Mouse (Mus musculus): ENCODE measurements around the gene Spg7.
"Not testable (repeated sequence)": the region's sequence is repeated elsewhere in the genome, so short reads cannot be mapped to it uniquely, and the experiment has no call there.

The Spg7 gene

DNA sequence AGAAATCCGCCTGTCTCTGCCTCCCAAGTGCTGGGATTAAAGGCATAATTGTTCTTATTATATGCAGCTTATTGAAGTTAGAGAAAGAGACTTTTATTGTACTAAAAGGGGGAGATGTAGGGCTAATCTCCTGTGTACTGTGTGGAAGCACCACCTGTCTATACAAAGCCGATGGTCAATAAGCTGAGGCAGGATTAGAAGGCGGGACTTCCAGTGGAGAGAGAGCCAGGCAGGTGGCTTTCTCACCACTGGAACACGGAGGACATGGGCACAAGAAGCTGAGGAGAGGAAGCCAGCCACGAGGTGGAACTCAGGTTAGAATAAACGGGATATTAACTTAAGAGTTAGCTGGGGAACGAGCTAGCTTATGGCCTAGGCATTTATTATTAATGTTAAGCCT lies at the start of gene Spg7:
TSS of gene Spg7 (plus strand) at position 222 of the 400 bp plus-strand sequence.
- ATAC-seq (ENCODE audit: insufficient number of reproducible peaks, low FRiP score, low TSS enrichment): no peak

DNA sequence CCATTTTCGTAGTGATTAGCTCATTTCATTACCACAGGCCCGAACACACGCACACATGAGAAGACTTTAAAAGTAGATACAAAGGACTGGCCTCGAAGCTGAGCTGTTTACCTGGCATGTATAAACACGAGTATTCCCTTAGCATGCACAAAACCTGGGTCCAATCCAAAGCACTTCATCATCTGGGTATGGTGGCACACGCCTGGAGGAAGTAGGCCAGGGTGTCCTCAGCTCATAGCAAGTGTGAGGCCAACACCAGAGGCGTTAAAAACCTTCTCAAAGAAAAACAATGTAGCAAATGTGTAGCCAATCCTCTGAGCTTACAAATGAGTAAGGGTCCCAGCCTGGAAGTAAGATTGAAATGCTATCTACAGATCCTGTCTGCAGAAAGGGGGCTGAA lies 48.3 kb upstream of the Spg7 start:
- ATAC-seq (ENCODE audit: insufficient number of reproducible peaks, low FRiP score, low TSS enrichment): no peak

DNA sequence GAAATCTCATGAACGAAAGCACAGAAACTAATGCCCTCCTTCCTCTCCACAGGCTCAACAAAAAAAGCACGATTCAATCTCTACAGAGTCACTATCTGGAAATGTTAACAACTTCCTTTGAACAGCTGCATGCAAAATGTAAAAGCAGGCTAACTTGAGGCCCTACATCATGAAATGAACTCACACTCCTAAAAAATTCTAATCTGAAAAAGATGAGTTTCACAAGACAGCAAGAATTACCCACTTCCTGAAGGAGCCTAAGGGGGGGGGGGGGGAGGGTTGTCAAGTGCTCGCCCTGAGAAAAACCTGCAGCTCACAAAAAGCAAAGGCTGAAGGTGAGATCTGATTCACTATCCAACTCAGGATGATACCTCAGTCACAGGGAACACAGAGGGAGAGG lies 47.7 kb upstream of the Spg7 start:
- ATAC-seq (ENCODE audit: insufficient number of reproducible peaks, low FRiP score, low TSS enrichment): no peak

DNA sequence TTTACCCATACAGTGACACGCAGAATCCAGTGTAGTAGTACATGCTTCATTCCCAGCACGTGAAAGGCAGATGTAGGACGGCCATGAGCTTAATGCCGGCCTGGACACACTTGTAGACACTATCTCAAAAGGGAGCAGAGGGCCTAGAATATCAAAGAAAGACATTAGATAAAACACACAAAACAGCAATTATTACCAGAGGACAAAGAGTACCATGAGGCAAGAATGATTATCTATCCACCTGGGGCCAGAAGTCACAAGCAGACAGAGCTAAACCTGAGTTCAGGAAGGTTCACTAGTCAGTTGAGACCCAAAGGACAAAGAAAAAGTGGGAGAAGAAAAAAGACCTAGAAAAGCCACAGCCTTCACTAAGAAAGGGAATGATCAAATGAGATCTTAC lies 45.6 kb upstream of the Spg7 start:
- ATAC-seq (ENCODE audit: insufficient number of reproducible peaks, low FRiP score, low TSS enrichment): no peak

DNA sequence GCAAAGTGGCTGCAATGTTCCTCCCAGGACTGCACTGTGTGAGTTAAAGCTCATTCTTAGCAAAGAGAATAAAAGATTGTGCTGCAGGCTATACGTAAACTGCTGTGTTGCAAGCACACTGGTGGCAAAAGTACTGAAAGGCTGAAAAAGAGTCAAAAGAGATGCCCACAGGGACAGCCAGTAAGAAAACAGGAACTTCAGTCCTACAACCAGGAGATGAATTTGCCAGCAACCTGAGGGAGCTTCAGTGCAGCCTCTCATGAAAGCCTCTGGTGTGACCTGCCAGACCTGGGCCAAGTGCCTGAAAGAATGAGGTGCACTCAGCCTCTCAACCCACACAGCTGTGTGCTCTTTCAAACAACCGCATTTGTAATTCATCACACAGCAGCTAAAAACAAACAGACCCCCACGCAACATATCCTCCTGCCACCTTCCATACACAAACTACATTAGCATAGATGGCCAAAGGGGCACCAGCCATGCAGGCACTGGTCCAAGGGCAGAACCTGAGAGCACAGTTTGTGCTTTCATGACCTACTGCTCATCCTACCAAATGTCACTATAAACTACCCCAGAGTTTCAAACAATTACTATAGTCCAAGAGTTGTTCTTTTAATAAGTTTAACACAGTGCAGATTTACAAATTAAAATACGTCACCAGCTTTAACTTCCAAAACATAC lies 44.1 kb upstream of the Spg7 start:
- no peak for ATAC-seq (ENCODE audit: insufficient number of reproducible peaks, low FRiP score, low TSS enrichment)

DNA sequence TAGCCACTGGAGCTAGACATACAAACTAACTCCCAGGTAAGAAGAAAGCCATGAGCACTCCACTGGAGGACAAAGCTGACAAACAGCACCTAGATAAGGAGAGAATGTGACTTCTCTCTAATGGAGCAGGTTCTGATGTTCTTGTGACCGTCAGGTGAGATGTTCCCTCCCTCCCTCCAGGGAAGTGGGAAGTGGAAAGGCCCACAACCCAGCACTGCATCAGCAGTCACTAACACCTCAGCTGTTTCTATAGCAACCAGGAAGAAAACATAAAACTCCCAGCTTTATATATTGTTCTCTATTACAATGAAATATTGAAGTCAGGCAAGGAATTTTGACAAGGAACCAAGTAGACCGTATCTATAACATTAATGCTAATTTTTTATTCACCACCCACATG lies 42.7 kb upstream of the Spg7 start:
- ATAC-seq (ENCODE audit: insufficient number of reproducible peaks, low FRiP score, low TSS enrichment): no peak

DNA sequence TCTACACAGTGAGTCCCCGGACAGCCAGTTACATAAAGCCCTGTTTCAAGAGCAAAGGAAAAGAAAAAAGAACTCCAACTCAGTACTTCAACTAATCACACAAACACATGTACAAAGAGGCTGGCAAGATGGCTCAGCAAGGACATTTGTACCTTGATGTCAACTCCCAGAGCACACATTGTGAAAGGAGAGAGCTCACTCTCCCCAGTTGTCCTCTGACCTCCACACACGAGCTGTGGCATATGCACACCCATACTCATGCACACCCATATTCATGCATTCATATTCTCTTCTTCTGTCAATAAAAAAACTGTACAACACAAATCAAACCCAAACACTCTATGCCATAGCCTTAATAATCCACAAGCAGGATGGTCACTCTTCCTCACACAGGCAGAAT lies 41.9 kb upstream of the Spg7 start:
- ATAC-seq (ENCODE audit: insufficient number of reproducible peaks, low FRiP score, low TSS enrichment): no peak

DNA sequence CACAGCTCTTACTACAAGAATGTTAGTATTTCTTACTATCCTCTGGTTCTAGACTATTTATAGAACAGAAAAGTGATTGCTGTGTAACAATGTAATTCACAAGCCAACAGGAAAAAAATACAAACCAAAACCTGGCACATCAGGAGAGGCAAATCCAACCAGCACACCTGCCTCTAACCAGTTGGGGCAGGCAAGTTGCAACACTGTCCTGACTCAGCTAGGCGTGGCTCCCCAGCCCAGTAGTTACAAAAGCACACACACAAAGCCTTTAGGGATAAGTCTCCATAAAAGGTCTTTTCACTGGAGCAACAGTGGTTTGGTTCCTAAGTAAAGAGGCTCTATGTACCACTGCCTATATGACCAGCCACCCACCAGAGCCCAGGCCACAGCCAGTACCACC lies 41.5 kb upstream of the Spg7 start:
- ATAC-seq (ENCODE audit: insufficient number of reproducible peaks, low FRiP score, low TSS enrichment): no peak

DNA sequence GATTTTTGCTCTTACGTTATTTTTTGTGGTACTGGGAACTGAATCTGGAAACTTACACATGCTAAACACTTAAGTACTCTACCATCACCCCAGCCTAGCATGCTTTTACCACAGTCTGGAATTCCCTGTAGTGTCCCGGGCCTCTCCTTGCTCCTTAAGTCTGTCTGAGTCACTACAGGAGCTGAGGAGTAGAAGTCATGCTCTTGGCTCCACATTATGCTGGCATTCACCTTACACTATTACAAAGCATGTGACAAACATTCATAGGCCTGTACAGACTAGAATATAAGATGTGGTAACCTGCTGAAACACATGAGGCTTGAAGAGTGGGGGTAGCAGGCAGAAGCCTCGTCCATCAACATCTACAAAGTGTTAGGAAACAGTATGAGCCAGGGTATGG lies 40.0 kb upstream of the Spg7 start:
- no peak for ATAC-seq (ENCODE audit: insufficient number of reproducible peaks, low FRiP score, low TSS enrichment)

DNA sequence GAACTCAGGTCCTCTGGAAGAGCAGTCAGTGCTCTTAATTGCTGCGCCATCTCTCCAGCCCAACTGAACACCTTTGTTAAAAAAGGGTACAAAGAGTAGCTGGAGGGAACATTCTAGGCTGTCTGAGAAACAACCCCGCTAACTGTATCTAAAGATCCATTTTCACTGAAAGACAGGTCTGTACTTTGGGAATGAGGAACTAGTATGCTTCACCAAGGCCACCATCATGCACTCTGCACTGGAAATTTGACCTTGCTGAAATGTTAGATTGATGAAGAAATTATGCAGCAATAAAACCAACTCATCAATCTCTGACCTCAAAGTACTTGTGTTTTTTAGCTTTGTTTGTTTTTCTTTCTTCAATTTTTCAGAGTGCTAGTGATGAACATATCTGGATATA lies 38.5 kb upstream of the Spg7 start:
- ATAC-seq (ENCODE audit: insufficient number of reproducible peaks, low FRiP score, low TSS enrichment): no peak

DNA sequence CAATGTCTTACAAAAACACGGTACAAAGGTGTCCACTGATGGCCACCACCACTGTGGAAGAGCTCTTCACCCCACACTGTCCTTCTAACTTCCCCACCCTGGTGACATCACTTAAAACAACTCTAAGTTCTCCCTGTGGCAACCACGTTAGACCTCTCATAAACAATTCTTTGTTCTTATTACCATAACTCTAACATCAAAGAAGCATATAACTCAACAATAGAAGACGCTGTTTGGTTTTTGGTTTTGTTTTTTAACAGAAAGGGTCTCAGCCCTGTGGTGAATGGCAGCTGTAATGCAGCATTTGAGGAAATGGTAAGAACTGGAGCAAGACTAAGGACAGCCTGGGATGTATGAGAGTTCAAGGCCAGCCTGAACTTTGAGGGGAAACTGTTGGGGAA lies 36.8 kb upstream of the Spg7 start:
- ATAC-seq (ENCODE audit: insufficient number of reproducible peaks, low FRiP score, low TSS enrichment): no peak

DNA sequence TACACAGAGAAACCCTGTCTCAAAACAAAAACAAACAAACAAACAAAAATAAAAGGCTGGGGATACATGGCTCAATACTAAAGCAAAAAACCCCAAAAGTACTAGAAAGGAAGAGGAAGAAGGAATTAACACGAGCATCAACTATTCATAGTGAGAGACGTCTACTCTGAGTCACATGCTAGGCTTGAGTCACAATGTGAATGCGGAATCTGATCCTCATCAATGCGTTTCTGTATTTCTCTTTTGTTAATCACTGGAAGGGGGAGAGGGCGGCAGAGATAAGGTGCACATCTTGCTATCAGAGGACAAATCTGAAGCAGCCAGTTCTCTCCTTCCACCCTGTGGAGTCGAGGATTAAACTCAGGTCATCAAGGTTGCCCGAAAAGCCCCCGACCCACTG lies 35.0 kb upstream of the Spg7 start:
- ATAC-seq (ENCODE audit: insufficient number of reproducible peaks, low FRiP score, low TSS enrichment): no peak

DNA sequence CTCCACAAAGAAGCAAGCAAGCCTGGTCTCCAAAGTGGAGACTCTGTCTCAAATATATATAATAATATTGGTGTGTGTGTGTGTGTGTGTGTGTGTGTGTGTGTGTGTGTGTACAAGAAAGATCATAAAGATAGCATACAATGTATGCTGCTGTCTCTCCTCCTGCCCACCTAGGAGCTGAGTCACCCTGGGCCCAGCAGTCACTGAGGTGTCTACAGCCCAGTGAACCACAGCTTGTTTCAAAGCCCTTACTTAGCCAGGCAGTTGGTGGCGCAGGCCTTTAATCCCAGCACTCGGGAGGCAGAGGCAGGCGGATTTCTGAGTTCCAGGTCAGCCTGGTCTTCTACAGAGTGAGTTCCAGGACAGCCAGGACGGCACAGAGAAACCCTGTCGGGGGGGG lies 32.7 kb upstream of the Spg7 start:
- not testable (repeated sequence) for ATAC-seq (ENCODE audit: insufficient number of reproducible peaks, low FRiP score, low TSS enrichment)

DNA sequence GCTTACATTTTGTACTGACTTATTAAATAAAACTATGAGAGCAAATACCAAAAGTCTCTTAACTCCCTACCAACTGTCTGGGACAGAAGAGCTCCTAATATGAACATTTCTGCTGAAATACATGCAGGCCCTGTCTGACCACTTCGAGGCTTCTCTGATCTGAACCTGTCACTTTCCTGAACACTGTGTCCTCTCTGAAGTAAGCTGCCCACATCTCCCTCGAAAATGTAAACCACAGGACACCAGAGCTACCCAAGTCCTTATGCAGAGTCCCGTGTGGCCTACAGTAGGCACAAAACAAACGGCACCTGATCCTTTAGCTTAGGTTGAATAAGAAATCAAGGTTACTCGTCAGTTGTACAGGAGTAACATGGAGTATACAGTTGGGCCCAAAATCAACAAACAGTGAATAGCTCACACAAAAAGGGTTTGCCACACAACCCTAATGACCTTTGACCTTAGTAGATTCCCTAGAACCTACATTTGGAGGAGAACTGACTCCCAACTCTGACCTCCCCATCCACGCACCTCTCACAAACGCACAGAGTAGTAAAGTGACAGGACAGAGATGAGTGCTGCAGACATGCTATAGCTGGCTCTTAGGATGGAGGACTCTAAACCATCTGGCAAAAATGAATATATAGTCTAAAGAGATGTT lies 31.3 kb upstream of the Spg7 start:
- ATAC-seq (ENCODE audit: insufficient number of reproducible peaks, low FRiP score, low TSS enrichment): no peak

DNA sequence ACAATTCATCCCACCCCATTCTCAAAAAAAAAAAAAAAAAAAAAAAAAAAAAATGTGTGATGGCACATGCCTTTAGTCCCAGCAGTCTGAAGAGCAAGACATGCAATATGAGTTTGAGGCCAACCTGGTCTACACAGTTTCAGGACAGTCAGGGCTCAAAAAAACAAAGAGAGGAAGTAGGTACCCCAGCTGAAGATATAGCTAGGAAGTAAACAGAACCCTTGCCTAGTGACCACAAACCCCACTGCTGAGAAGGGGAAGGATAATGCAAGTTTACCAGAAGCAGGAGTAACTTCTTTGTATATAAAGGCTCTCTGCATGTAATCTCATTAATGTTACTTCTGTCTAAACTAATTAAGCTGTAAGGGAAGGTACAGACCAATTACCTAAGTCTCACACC lies 30.0 kb upstream of the Spg7 start:
- no peak for ATAC-seq (ENCODE audit: insufficient number of reproducible peaks, low FRiP score, low TSS enrichment)

DNA sequence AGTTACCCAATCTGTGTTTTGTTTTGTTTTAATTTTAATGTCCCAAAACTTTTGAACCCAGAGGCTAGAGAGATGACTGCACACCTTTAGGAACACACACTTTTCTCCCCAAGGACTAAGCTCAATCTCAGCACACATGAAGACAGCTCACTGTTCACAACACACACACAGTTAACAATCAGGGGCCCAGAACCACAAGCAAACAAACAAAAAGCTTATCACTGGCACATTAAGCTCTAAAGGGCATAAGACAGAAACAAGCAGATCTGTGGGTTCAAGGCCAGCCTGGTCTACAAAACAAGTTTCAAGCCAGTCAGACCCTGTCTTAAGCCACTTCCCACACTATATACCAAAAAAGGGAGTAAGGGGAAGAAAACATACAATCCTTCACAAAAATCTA lies 29.3 kb upstream of the Spg7 start:
- no peak for ATAC-seq (ENCODE audit: insufficient number of reproducible peaks, low FRiP score, low TSS enrichment)

DNA sequence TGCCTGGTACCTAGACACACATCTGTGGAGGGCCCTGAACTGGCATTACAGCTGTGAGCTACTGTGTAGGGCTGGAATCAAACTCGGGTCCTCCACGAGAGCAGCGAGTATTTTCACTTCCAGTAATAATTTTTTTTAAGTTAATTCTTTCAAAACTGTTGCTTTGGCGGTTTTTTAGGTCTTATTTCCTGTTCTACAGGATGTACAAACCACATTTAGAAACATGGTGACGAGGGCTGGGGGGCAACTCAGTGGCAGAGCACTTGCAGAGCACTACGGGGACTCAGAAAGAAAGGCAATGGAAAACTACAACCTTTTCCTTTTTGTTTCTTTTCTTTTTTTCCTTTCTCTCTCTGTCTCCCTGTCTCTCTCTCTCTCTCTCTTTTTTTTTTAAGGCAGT lies 28.6 kb upstream of the Spg7 start:
- ATAC-seq (ENCODE audit: insufficient number of reproducible peaks, low FRiP score, low TSS enrichment): no peak

DNA sequence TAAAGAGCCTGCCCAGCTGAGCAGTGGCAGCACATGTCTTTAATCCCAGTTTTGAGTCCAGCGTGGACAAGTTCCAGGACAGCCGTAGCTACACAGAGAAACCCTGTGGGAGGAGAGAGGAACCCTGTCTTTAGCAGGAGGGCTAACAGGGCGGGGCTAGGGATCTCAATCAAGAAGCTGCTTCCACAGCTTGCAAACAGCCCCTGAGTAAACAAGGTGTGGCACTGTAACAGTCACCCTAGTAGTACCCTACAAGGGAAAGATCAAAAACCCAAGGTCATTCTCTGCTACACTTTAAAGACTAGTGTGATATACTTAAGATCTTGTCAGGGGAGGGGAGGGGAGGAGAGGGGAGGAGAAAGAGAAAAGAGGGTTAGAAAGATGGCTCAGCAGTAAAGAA lies 25.8 kb upstream of the Spg7 start:
- no peak for ATAC-seq (ENCODE audit: insufficient number of reproducible peaks, low FRiP score, low TSS enrichment)

DNA sequence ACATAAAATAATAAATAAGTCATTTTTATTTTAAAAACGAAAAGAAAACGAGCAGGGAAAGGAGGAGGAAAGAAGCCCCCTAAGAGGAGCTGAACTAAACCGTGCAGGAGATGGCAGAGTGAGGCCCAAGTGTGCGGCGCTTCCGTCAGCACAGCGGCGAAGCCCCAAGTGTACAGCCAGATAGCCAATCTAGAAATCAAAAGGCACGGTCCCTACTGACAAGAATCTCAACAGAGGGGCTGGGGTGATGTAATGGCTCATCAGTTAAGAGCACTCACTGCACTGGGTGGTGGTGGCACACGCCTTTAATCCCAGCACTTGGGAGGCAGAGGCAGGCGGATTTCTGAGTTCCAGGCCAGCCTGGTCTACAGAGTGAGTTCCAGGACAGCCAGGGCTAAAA lies 25.3 kb upstream of the Spg7 start:
- ATAC-seq (ENCODE audit: insufficient number of reproducible peaks, low FRiP score, low TSS enrichment): no peak

DNA sequence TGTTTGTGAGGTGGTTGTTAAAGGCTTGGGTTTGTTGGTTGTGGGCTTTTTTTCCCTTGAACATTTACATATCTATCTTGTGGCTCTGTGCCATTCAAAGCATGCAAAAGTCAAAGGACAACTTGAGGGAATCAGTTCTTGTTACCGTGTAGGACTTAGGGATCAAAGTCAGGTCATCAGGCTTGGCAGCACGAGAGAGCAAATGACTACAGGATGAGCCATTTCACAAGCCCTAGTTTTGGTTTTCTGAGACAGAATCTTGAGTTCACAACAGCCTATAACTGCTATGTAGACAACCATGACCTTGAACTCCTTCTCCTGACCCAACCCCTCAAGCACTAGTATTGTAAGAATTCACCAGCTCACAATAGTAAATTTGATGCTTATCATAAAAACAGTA lies 24.4 kb upstream of the Spg7 start:
- no peak for ATAC-seq (ENCODE audit: insufficient number of reproducible peaks, low FRiP score, low TSS enrichment)

DNA sequence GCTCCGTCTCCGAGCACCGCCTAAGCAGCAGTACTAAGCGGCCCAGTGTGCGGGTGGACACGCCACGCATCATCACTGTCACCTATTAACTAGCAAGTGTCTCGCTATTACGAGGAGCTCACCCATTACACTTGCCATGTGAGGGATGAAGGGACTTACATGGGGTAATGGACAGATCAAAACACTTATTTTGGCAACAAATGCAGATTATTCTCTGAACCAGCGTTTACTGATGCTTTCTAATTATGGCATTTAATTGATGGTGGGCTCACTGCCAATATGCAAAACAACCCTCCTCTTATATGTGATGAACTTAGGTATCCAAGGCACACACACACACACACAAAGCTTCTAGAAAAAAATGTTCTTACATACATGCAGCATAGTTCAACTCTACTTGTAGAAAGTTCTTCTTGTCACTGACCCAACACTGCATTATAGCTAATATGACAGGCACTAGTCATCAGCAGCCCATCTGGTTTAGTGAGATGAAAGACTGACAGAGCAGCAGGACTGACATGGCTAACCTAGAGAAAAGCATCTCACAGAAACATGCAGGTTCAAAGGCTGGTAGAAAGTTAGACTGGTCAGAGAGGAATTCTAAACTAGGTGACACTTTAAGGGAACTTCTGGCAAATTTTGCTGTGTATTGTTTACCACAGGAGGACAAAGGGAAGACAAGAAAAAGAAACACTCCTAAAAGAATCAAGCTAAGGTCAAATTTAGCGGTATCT lies 23.2 kb upstream of the Spg7 start:
- ATAC-seq (ENCODE audit: insufficient number of reproducible peaks, low FRiP score, low TSS enrichment): no peak

DNA sequence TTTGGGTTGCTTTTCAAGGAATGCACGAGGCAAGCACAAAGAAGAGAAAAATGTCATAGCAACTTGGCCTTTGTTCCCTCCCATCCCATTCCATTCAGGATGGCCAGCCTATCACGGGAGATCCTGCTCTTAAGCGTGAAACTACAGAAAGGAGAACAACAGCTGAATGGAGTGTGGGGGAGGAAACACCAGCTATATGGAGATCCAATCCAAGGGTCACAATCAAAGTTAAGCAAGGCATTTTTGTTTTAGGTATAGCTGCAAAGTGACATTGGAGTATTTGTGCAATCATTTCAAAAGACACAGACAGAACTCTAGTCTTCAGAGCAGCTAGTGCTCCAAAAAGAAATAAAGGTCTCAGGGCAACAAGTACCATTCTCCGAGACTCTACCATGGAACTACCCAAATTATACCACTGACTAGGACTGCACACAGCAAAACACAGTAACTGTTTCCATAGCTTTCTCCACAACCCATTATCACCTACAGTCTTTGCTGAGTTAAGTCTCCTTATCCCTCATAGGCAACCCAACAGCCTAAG lies 22.6 kb upstream of the Spg7 start:
- ATAC-seq (ENCODE audit: insufficient number of reproducible peaks, low FRiP score, low TSS enrichment): no peak

All from cerebellum, adult (tissue).